Mouse (Mus musculus) heart, adult 2 months (tissue): ENCODE results near the gene Dyx1c1. TPM values are rescaled to one million over a fixed set of nuclear protein-coding genes. Genes with fewer than 3 reads are reported as not detected.

Experiments used
- DNase-seq, 2 experiments: peaks; one replicate each; pipeline ENCODE4 v3.0.0; 2021
- H3K27ac ChIP-seq: fragments of 200-600 bp; 2 replicates; pipeline ENCODE4 v1.8.1; 2022
- H3K27me3 ChIP-seq: fragments of 200-500 bp; 2 replicates; pipeline ENCODE4 v1.6.1; 2012; ENCODE audit warnings: mild to moderate bottlenecking, low read length, inconsistent platforms, mixed read lengths; ENCODE audit not compliant: control insufficient read depth, insufficient read depth
- H3K36me3 ChIP-seq: fragments of 200-500 bp; 2 replicates; pipeline ENCODE4 v1.6.1; 2012; ENCODE audit warnings: low read length, inconsistent platforms; ENCODE audit not compliant: control insufficient read depth, insufficient read depth
- H3K4me1 ChIP-seq: fragments of 200-500 bp; 2 replicates; pipeline ENCODE4 v1.6.1; 2011; ENCODE audit warnings: low read length; ENCODE audit not compliant: control insufficient read depth, insufficient read depth
- H3K4me3 ChIP-seq: fragments of 200-600 bp; 2 replicates; pipeline ENCODE4 v1.8.1; 2022
- H3K79me2 ChIP-seq: fragments of 200-500 bp; replicated peaks from 2 replicates; pipeline ENCODE4 v1.6.1; 2012; ENCODE audit warnings: mild to moderate bottlenecking, inconsistent platforms, low read length, moderate library complexity, mixed read lengths; ENCODE audit not compliant: control insufficient read depth, insufficient read depth
- H3K9ac ChIP-seq: fragments of 200-500 bp; 2 replicates; pipeline ENCODE4 v1.6.1; 2012; ENCODE audit warnings: low read depth, mild to moderate bottlenecking, control low read depth, inconsistent platforms, low read length, mixed read lengths
- CTCF ChIP-seq: fragments of 200-600 bp; IDR thresholded peaks from 2 replicates; pipeline ENCODE4 v1.8.1; 2022; ENCODE audit warnings: antibody characterized with exemption, mild to moderate bottlenecking, moderate library complexity
- EP300 ChIP-seq: fragments of 200-500 bp; IDR thresholded peaks from 2 replicates; pipeline ENCODE4 v1.6.1; 2011; ENCODE audit warnings: low read depth, low read length, control low read depth; ENCODE audit not compliant: insufficient read depth
- POLR2A ChIP-seq: fragments of 200-500 bp; IDR thresholded peaks from 2 replicates; pipeline ENCODE4 v1.6.1; 2011; ENCODE audit warnings: mild to moderate bottlenecking, low read depth, low read length, control low read depth; ENCODE audit not compliant: insufficient read depth
- WGBS: fragments of 180-500 bp; shearing (Covaris S2); methylation state at CpG from one replicate; pipeline ENCODE4 v1.1.7; 2018; 5-methylcytosine and 5-hydroxymethylcytosine counted together
- intact Hi-C: fragments of 180-260 bp; cut with DNase I; formaldehyde crosslinking; loops from one replicate; pipeline ENCODE4 v1.15.1; 2025
- long read RNA-seq: library from polyadenylated mRNA; stranded (forward); transcript quantifications from one replicate; pipeline ENCODE4 v2.0.0, GENCODE M21; 2021
- polyA plus RNA-seq: library from polyadenylated mRNA; depleted of rRNA; stranded (reverse); fragments of >200 nt; gene quantifications from 2 replicates; pipeline ENCODE4 v1.2.3, GENCODE M21; 2012; rRNA removed
- total RNA-seq, 2 experiments: library from RNA; stranded (reverse); gene quantifications; 2 replicates each; pipeline ENCODE4 v1.2.3; 2021

Dyx1c1 gene
- total RNA-seq = under 1 TPM; 0.18 to 0.52 TPM
- 0.39 and 0.59 TPM in 2 replicates for polyA plus RNA-seq
- long read RNA-seq, partial matches to known transcripts = 0 of 2 reads
- long read RNA-seq, other reads (novel, unspliced or antisense) = 2 of 2 reads

GRCm38 (mm10) chr9:72958521-72959450 is at the start of gene Dyx1c1, which contains the start of gene Gm44503:
Gene Dyx1c1, plus strand, starts transcription at chr9:72958785.
Gene Gm44503, plus strand, starts transcription at chr9:72958852.
- no peaks in the 10 kb centered on the region for H3K79me2 ChIP-seq
- TF ChIP-seq EP300 (no peak), POLR2A (peak; percentile 58), CTCF (0 out of 2 replicates have a peak, but pooled peaks have one; percentile 14)

GRCm38 (mm10) chr9:72911381-72911780 is 47.2 kb upstream of the Dyx1c1 start:
- Histone ChIP-seq H3K4me1 (no peaks in the 10 kb centered on the region), H3K27me3 (no peaks in the 10 kb centered on the region), H3K36me3 (no peaks in the 10 kb centered on the region), H3K27ac (no peak overlapping the region), H3K79me2 (no peaks in the 10 kb centered on the region), H3K4me3 (no peak overlapping the region), H3K9ac (no peak overlapping the region)
- 90% methylated on average over 2 of the region's 2 CpGs for WGBS
- intact Hi-C loops = no loop called here
- TF ChIP-seq CTCF (no peak), POLR2A (no peak), EP300 (no peak)
- no peak for DNase-seq

More at GRCm38 (mm10) chr9:72958521-72959450, at the start of gene Dyx1c1, which contains the start of gene Gm44503:
- intact Hi-C loops = no loop called here
- H3K27me3 ChIP-seq = no peaks in the 10 kb centered on the region
- peak within 1 kb of the TSS; percentile 48 for H3K27ac ChIP-seq
- peak within 1 kb of the TSS; percentile 62 for H3K4me3 ChIP-seq
- H3K4me1 ChIP-seq = no peaks in the 10 kb centered on the region
- peak within 1 kb of the TSS; percentile 68 for H3K9ac ChIP-seq
- WGBS = 2% methylated on average over 43 of the region's 43 CpGs
- no peaks in the 10 kb centered on the region for H3K36me3 ChIP-seq
- peak; percentile 73 to 77 for DNase-seq

GRCm38 (mm10) chr9:72913551-72913950 is 45.0 kb upstream of the Dyx1c1 start:
- Histone ChIP-seq H3K27ac (no peak overlapping the region), H3K36me3 (no peaks in the 10 kb centered on the region), H3K4me1 (no peaks in the 10 kb centered on the region), H3K27me3 (no peaks in the 10 kb centered on the region), H3K79me2 (no peaks in the 10 kb centered on the region), H3K4me3 (no peak overlapping the region), H3K9ac (no peak overlapping the region)
- no peak for DNase-seq
- TF ChIP-seq POLR2A = no peak
- no peak for TF ChIP-seq CTCF
- TF ChIP-seq EP300 = no peak
- 42% methylated on average over 6 of the region's 6 CpGs for WGBS
- intact Hi-C loops = no loop called here

GRCm38 (mm10) chr9:72915728-72916127 is 42.9 kb upstream of the Dyx1c1 start:
- no peaks in the 10 kb centered on the region for H3K36me3 ChIP-seq
- H3K4me1 ChIP-seq = no peaks in the 10 kb centered on the region
- no peaks in the 10 kb centered on the region for H3K27me3 ChIP-seq
- no peak overlapping the region for H3K27ac ChIP-seq
- intact Hi-C loops = no loop called here
- H3K79me2 ChIP-seq = no peaks in the 10 kb centered on the region
- no peak overlapping the region for H3K4me3 ChIP-seq
- TF ChIP-seq POLR2A = no peak
- 35% methylated on average over 7 of the region's 7 CpGs for WGBS
- no peak for DNase-seq
- no peak overlapping the region for H3K9ac ChIP-seq

- intact Hi-C loops = no loop called here
Measured at GRCm38 (mm10) chr9:72923068-72923467, 35.5 kb upstream of the Dyx1c1 start.

More at GRCm38 (mm10) chr9:72923068-72923467, 35.5 kb upstream of the Dyx1c1 start:
- H3K9ac ChIP-seq = no peak overlapping the region
- no peak overlapping the region for H3K27ac ChIP-seq
- 88% methylated on average over 3 of the region's 3 CpGs for WGBS
- H3K4me1 ChIP-seq = no peaks in the 10 kb centered on the region; the same call in 1 of the 2 replicates
- H3K4me3 ChIP-seq = no peak overlapping the region
- peaks cover 3% of the 10 kb centered on the region for H3K79me2 ChIP-seq
- no peaks in the 10 kb centered on the region for H3K36me3 ChIP-seq
- peaks cover 3% of the 10 kb centered on the region for H3K27me3 ChIP-seq
- no peak for TF ChIP-seq POLR2A
- no peak for TF ChIP-seq CTCF
- TF ChIP-seq EP300 = no peak
- DNase-seq = no peak
